Mouse (Mus musculus) stomach, embryonic 15.5 days (tissue): ENCODE data around the gene Galm. TPM values are rescaled to one million over a fixed set of nuclear protein-coding genes. Genes with fewer than 3 reads are reported as not detected.
"Not testable (repeated sequence)": the region's sequence is repeated elsewhere in the genome, so short reads cannot be mapped to it uniquely, and the experiment has no call there.

ENCODE experiments used
- ATAC-seq: fragments of 200-750 bp; cut with Nextera tagmentation; 2 replicates; pipeline ENCODE4 v1.8.0; 2017; ENCODE audit warnings: low read depth, moderate number of reproducible peaks, moderate TSS enrichment; ENCODE audit not compliant: insufficient read depth, low FRiP score
- H3K27ac ChIP-seq: fragments of 300-500 bp; sonication (generic); 2 replicates; pipeline ENCODE4 v1.5.1; 2015; ENCODE audit warnings: mild to moderate bottlenecking, inconsistent platforms
- H3K27me3 ChIP-seq: fragments of 300-500 bp; sonication (generic); replicated peaks from 2 replicates; pipeline ENCODE4 v1.6.1; 2015; ENCODE audit warnings: inconsistent platforms
- H3K36me3 ChIP-seq: fragments of 300-500 bp; sonication (generic); 2 replicates; pipeline ENCODE4 v1.6.1; 2015; ENCODE audit warnings: inconsistent platforms
- H3K4me1 ChIP-seq: fragments of 300-500 bp; sonication (generic); 2 replicates; pipeline ENCODE4 v1.6.1; 2015; ENCODE audit warnings: inconsistent platforms
- H3K4me2 ChIP-seq: fragments of 300-500 bp; sonication (generic); 2 replicates; pipeline ENCODE4 v1.6.1; 2015; ENCODE audit warnings: mild to moderate bottlenecking, inconsistent platforms
- H3K4me3 ChIP-seq: fragments of 300-500 bp; sonication (generic); replicated peaks from 2 replicates; pipeline ENCODE4 v1.5.1; 2015; ENCODE audit warnings: inconsistent platforms
- H3K9ac ChIP-seq: fragments of 300-500 bp; sonication (generic); 2 replicates; pipeline ENCODE4 v1.6.1; 2015; ENCODE audit warnings: inconsistent platforms
- H3K9me3 ChIP-seq: fragments of 300-500 bp; sonication (generic); 2 replicates; pipeline ENCODE4 v1.6.1; 2016; ENCODE audit warnings: inconsistent platforms
- WGBS: fragments of 180-500 bp; shearing (Covaris S2); methylation state at CpG from one replicate; pipeline ENCODE4 v1.1.7; 2015; 5-methylcytosine and 5-hydroxymethylcytosine counted together
- polyA plus RNA-seq: library from polyadenylated mRNA; unstranded; fragments of >200 nt; fragmentation: Nextera tagmentation; extraction: Ambion mirVana; gene quantifications from 2 replicates; pipeline ENCODE4 v1.2.1, GENCODE M21; 2015

Gene Galm
- polyA plus RNA-seq, 1 experiment from 2014 or later, result 30.0 TPM

DNA sequence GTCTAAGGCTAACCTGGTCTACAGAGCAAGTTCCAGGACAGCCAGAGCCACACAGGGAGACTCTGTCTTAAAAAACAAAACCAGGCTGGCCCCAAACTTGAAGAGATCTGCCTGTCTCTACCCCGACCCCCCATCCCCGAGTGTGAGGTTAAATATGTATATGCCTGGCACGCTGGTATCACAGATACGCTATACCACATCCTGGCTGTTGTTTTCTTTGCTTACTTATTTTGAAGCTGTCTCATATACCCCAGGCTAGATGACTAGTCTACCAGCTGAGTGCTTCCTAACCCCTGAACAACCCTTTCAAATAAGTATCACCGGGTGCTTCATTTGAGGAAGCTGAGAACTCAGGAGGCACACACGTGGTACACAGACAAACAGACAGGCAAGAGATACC lies 42.5 kb downstream of the Galm start:
- WGBS, result 92% methylated on average over 6 of the region's 6 CpGs
- H3K4me2 ChIP-seq, result no peak overlapping the region
- H3K4me1 ChIP-seq, result peaks cover 14% of the 10 kb centered on the region
- H3K9ac ChIP-seq, result no peak overlapping the region
- H3K27me3 ChIP-seq, result no peaks in the 10 kb centered on the region
- H3K27ac ChIP-seq, result no peak overlapping the region
- ATAC-seq, result no peak
- no peak overlapping the region for H3K4me3 ChIP-seq
- H3K36me3 ChIP-seq, result no peaks in the 10 kb centered on the region
- no peaks in the 10 kb centered on the region for H3K9me3 ChIP-seq

DNA sequence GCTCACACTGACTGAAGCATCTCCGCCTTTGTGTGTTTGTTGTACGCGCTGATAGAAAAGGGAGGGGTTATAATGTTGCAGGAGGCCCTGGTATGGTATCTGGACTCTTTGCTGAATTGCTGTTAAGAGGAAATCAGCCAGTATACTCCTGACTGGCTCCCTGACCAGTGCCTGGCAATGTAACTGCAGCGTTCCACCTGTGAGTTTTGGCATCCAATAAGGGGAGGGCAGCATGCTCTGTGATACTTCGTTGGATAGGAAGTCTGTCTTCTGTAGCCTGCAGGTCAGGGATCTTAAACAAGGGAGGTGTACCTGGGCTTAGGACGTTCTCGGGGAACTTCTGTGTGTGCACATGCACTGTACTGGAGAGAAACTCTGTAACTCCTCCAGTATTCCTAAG lies 43.7 kb downstream of the Galm start:
- Histone ChIP-seq H3K27ac (no peak overlapping the region), H3K9ac (no peak overlapping the region), H3K36me3 (no peaks in the 10 kb centered on the region), H3K4me1 (peaks cover 8% of the 10 kb centered on the region), H3K9me3 (no peaks in the 10 kb centered on the region), H3K4me3 (no peak overlapping the region), H3K4me2 (no peak overlapping the region), H3K27me3 (no peaks in the 10 kb centered on the region)
- no peak for ATAC-seq
- 84% methylated on average over 7 of the region's 7 CpGs for WGBS

DNA sequence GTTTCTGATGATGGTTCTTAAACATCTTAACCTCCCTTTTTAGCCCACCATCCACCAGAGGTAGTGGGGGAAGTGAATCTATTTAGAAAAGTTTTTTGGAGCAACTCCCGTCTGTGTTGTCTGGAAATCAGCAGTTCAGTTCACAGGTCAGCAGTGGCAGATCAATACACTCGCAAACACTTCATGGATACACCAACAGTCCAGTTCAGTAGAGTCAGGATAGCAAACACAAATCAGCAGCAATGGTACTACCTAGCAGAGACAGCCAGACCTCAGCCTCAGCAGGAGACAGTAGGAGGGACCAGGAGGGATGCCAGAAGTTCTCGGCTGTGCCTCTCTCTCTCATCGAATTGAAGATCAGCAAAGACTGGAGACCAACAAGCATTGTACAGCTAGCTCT lies 44.7 kb downstream of the Galm start:
- Histone ChIP-seq H3K4me1 (peaks cover 6% of the 10 kb centered on the region), H3K27ac (no peak overlapping the region), H3K9ac (no peak overlapping the region), H3K36me3 (no peaks in the 10 kb centered on the region), H3K4me3 (no peak overlapping the region), H3K4me2 (no peak overlapping the region), H3K27me3 (no peaks in the 10 kb centered on the region), H3K9me3 (no peaks in the 10 kb centered on the region)
- WGBS, result 75% methylated on average over 4 of the region's 4 CpGs
- no peak for ATAC-seq

DNA sequence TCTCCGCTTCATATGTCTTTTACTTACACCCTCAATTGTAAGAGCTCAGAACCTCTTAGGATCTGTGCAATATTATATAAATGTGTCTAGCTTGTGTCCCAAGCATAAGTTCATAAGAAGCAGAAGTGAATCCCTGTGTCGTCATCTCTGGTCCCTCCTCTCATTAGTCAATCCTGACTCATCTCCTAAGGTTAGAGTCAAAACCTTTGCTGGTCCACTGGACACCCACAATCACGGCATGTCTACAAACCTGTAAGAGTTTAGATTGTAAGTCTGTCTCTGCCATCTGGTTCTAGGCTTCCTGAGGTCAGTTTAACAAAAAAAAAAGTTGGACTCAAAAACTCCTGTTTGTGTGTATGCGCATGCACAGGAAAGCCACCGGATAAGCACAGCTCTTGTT lies 45.5 kb downstream of the Galm start:
- WGBS, result 82% methylated on average over 5 of the region's 5 CpGs
- ATAC-seq, result no peak

DNA sequence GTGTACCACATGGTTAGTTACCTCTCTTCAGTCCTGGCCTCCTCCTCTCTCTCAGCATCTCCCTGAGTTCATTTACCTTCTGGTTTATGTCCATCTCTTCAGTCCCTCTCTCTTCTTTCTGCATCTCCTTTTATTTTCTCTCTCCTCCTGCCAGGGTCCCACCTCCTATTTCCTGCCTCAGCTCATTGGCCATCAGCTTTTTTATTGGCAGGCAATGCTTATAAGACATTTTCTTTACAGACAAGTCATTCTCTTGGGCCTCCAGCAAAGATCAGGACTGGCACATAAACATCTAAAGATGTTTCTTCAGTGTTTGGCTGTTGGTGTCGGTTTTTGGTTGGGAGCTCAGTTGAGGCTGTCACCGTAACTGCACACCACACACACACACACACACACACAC lies 46.4 kb downstream of the Galm start:
- 93% methylated on average over 2 of the region's 2 CpGs for WGBS
- no peak for ATAC-seq

More for the DNA sequence above, 45.5 kb downstream of the Galm start:
- H3K27me3 ChIP-seq, result no peaks in the 10 kb centered on the region
- H3K4me1 ChIP-seq, result peaks cover 3% of the 10 kb centered on the region
- no peak overlapping the region for H3K27ac ChIP-seq
- H3K36me3 ChIP-seq, result no peaks in the 10 kb centered on the region
- no peak overlapping the region for H3K9ac ChIP-seq
- H3K4me3 ChIP-seq, result no peak overlapping the region
- no peaks in the 10 kb centered on the region for H3K9me3 ChIP-seq
- no peak overlapping the region for H3K4me2 ChIP-seq

DNA sequence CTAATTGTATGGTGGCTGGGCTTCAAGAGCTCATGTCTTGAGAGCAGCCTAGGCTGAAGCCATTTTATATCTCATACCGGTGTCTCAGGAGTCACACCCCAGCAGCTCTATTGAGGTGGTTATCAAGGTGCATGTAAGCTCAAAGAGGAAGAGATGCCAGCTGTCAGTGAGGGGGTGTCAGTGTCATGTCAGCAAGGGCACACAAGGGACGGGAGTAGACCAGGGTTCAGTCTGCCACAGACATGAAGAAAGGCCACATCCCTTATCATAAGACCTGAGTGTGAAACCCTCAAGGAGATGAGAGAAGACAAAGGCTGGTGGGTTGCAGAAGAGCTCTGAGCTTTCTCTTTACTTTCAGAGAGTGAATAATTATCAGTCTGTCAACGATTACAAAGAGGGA lies 46.9 kb downstream of the Galm start:
- Histone ChIP-seq H3K27me3 (no peaks in the 10 kb centered on the region), H3K4me1 (no peaks in the 10 kb centered on the region), H3K9me3 (no peaks in the 10 kb centered on the region), H3K4me3 (no peak overlapping the region), H3K36me3 (no peaks in the 10 kb centered on the region), H3K9ac (no peak overlapping the region), H3K27ac (no peak overlapping the region), H3K4me2 (no peak overlapping the region)
- 74% methylated on average over 3 of the region's 3 CpGs for WGBS
- no peak for ATAC-seq

More for the DNA sequence above, 46.4 kb downstream of the Galm start:
- Histone ChIP-seq H3K36me3 (no peaks in the 10 kb centered on the region), H3K4me3 (no peak overlapping the region), H3K4me1 (no peaks in the 10 kb centered on the region), H3K4me2 (no peak overlapping the region), H3K27me3 (no peaks in the 10 kb centered on the region), H3K27ac (no peak overlapping the region), H3K9me3 (no peaks in the 10 kb centered on the region), H3K9ac (no peak overlapping the region)

DNA sequence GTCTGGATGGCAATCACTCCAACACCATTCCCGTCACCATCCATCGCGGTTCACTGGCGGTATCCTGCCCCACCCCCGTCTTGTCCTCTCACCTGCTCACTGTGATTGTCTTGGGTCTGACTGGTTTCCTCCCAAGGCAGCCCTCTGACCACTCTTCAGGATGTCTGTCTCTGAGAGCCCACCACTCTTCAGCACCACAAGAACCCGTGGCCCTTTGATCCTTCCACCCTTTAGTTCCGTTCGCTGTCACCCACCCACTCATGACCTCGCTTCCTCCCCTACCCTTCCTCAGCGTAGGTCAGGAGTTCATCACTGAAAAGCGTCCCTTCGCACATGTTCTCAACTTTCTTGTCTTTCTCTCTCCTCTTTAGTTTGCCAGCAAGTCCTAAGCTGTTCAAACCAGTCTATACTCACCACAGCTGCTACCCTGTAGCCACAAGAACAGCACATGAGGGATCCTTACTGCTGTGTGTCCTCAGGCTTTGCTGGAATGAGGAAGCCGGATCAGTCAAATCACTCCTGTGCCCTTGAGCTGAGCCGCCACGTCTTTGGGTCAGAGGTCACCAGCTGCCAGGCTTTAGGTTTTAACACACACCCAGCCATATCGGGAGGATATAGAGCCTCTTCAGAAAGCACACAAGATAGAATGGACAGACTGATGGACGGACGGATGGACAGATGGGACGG lies 47.6 kb downstream of the Galm start:
- Histone ChIP-seq H3K4me1 (no peaks in the 10 kb centered on the region), H3K4me3 (no peak overlapping the region), H3K9ac (no peak overlapping the region), H3K36me3 (no peaks in the 10 kb centered on the region), H3K27me3 (no peaks in the 10 kb centered on the region), H3K4me2 (no peak overlapping the region), H3K27ac (no peak overlapping the region), H3K9me3 (no peaks in the 10 kb centered on the region)
- WGBS, result 69% methylated on average over 19 of the region's 19 CpGs
- peak; percentile 22; the same call in 1 of the 2 replicates for ATAC-seq

DNA sequence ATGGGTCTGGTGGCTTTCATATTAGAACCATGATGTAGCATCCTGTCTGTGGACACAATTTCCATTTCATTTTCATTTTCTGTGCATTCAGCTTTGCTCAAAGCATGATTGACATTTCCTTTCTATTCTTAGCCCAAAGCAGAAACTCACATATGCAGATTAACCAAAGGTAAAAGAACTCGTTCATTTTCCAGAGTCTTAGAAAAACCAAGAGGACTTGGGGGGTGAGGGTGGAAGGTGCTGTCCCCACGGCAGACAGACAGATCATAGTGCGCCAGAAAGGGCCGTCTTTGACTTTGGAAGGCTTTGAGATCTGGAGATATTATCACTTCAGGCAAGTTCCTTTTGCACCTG lies 48.1 kb downstream of the Galm start:
- Histone ChIP-seq H3K27ac (no peak overlapping the region), H3K4me3 (no peak overlapping the region), H3K9me3 (no peaks in the 10 kb centered on the region), H3K4me2 (no peak overlapping the region), H3K9ac (no peak overlapping the region), H3K36me3 (no peaks in the 10 kb centered on the region), H3K4me1 (no peaks in the 10 kb centered on the region), H3K27me3 (no peaks in the 10 kb centered on the region)
- ATAC-seq, result no peak
- 78% methylated on average over 4 of the region's 4 CpGs for WGBS

DNA sequence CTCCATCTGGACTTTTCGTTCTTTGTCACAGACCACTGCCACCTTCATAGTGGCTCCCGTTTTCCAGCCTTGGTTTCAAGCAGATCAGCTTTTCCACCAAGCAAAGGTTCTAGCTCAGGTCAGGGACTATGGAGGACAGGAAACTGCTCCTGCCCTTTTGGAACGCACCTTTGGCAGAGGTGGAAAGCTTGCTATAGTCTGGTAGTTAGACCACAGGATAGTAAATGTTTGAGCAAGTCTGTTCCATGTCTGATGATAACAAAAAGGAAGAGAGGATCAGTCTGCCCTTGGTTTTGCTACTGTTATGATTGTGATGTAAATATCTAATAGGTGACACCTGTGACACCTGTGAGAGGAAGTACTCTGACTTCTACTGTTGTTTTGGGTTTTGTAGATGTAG lies 48.7 kb downstream of the Galm start:
- no peaks in the 10 kb centered on the region for H3K36me3 ChIP-seq
- H3K27ac ChIP-seq, result no peak overlapping the region
- H3K4me1 ChIP-seq, result no peaks in the 10 kb centered on the region
- H3K9me3 ChIP-seq, result no peaks in the 10 kb centered on the region
- H3K4me3 ChIP-seq, result no peak overlapping the region
- H3K27me3 ChIP-seq, result no peaks in the 10 kb centered on the region
- no peak overlapping the region for H3K9ac ChIP-seq
- no peak for ATAC-seq
- WGBS, result 87% methylated on average over 3 of the region's 3 CpGs
- H3K4me2 ChIP-seq, result no peak overlapping the region

DNA sequence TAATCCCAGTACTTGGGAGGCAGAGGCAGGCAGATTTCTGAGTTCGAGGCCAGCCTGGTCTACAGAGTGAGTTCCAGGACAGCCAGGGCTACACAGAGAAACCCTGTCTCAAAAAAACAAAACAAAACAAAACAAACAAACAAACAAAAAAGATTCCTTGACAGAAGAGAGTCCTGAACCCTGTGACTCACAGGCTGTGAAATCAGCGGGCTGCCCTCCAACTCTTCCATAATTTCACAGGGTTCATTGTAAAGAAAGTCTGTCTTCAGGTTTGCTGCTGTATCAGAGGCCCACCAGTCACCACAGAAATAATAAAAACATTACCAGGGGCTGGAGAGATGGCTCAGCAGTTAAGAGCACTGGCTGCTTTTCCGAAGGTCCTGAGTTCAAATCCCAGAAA lies 51.6 kb downstream of the Galm start:
- H3K9me3 ChIP-seq, H3K36me3 ChIP-seq, H3K27ac ChIP-seq, H3K4me3 ChIP-seq, ATAC-seq, H3K4me1 ChIP-seq, H3K27me3 ChIP-seq, H3K9ac ChIP-seq, H3K4me2 ChIP-seq: not testable (repeated sequence)
- 95% methylated on average over 3 of the region's 3 CpGs for WGBS

DNA sequence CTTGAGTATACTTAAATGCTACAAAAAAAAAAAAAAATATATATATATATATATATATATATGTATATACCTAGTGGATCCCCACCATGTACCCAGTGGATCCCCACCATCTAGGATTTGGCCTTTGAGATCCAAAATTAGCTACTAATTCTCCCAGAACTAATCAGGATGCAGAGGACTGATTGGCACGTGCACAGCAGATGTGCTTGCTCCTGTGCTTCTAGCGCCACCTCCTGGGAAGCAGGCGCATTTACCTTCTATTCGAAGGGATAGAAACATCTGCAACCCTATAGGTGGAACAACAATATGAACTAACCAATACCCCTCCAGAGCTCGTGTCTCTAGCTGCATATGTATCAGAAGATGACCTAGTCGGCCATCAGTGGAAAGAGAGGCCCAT lies 52.7 kb downstream of the Galm start:
- H3K4me3 ChIP-seq, result no peak overlapping the region
- H3K9ac ChIP-seq, result no peak overlapping the region
- H3K36me3 ChIP-seq, result no peaks in the 10 kb centered on the region
- H3K4me1 ChIP-seq, result no peaks in the 10 kb centered on the region
- no peaks in the 10 kb centered on the region for H3K27me3 ChIP-seq
- H3K4me2 ChIP-seq, result no peak overlapping the region
- H3K27ac ChIP-seq, result no peak overlapping the region
- ATAC-seq, result peak; percentile 82
- 2% methylated on average over 6 of the region's 6 CpGs for WGBS
- no peaks in the 10 kb centered on the region for H3K9me3 ChIP-seq

DNA sequence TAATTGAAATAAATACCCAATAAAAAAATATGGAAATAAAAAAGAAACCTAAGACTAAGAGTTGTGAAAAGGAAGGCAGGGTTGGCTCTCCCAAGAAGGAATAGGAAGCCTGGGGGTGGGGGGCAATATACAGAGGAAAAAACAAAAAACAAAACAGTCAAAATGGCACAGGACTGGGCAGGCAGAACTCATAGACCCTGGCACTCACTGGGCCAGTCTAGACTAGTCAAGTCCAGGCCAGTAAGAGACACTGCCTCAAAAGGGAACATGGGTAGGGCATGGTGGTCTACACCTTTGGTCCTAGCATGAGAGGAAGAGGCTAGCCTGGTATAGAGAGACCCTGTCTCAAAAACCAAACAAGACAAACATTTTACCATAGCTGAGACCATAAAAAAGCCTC lies 53.2 kb downstream of the Galm start:
- no peak overlapping the region for H3K27ac ChIP-seq
- no peak for ATAC-seq
- H3K9me3 ChIP-seq, result no peaks in the 10 kb centered on the region
- H3K4me2 ChIP-seq, result no peak overlapping the region
- H3K9ac ChIP-seq, result no peak overlapping the region
- no peaks in the 10 kb centered on the region for H3K36me3 ChIP-seq
- H3K4me1 ChIP-seq, result no peaks in the 10 kb centered on the region
- no peak overlapping the region for H3K4me3 ChIP-seq
- no peaks in the 10 kb centered on the region for H3K27me3 ChIP-seq

DNA sequence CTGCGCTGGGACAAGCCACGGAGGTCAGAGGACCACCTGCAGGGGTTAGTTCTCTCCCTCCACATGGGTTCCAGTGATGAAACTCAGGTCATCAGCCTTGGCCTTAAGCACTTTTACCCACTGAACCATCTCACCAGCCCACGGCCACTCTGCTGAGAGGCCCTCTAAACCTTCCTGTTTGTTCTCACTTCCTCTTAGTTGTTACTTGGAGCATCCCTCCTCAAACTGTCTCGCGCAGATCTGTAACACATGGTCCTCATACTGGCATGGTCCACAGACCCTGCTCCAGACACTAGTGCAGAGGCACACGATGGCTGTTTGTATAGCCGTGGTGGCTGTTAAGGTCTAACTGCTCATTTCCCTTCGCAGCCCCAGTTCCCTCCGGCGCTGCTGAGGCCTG lies 56.3 kb downstream of the Galm start:
- Histone ChIP-seq H3K36me3 (no peaks in the 10 kb centered on the region), H3K4me1 (no peaks in the 10 kb centered on the region), H3K4me2 (no peak overlapping the region), H3K27ac (no peak overlapping the region), H3K9ac (no peak overlapping the region), H3K27me3 (no peaks in the 10 kb centered on the region), H3K4me3 (no peak overlapping the region), H3K9me3 (no peaks in the 10 kb centered on the region)
- WGBS, result 80% methylated on average over 10 of the region's 10 CpGs
- no peak for ATAC-seq
